Mouse (Mus musculus): ENCODE data around the gene Cd248.

The Cd248 gene

DNA sequence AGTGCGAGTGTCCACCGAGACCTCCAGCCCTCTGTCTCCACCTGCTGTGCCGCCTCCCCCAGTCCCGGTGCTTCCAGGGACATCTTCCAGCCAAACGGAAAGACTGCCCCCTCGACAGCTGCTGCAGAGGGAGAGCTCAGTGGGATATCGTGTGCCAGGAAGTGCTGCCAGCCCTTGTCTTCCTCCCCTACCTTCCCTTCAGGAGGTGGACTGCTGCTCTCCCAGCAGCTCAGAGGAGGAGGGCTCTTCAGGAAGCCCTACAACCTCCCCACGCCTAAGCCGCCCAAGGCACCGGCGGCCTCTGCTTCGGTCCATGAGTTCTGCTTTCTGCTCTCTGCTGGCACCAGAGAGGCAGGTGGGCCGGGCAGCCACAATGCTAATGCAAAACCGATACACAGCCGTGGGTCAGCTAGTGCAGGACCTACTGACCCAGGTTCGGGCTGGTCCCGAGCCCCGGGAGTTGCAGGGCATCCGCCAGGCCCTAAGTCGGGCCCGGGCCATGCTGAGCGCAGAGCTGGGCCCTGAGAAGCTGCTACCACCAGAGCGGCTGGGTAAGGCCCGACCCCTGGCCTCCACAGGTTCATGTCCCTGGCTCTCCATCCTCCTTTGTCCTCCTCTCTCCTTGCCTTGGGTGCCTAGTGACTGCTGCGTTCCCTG lies 15.6 kb upstream of the Cd248 start:
- no peak for DNase-seq (ENCODE audit: low read depth)

DNA sequence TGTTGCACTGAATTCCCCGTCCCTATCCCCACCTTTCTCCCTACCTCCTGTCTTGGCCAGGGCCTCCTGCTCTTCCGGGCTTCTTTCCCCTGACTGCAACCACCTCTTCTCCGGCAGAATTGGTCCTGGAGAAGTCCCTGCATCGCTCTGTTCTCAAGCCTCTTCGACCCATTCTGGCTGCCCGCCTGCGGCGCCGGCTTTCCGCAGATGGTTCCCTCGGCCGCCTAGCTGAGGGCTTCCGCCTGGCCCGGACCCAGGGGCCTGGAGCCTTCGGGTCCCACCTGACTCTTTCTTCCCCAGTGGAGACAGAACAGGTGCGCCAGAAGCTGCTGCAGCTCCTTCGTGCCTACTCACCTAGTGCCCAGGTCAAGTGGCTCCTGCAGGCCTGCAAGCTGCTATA lies 15.0 kb upstream of the Cd248 start:
- no peak for DNase-seq (ENCODE audit: low read depth)

DNA sequence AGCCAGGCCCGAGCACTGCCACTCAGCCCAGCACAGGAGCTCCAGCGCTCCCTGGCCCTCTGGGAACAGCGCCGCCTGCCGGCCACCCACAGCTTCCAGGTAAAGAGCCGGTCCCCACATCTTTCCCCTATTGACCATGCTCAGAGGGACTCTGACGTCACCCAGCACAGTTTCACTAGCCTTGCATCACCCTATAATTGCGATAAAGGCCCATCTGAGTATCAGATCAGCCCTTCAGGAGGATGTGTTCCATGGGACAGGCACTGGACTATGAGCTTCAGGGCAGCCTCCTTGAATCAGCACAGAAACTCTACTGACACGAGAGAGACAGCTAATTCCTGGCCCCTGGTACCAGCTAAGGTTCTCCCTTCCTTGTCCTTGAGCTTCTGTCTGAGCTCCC lies 14.0 kb upstream of the Cd248 start:
- no peak for DNase-seq (ENCODE audit: low read depth)

DNA sequence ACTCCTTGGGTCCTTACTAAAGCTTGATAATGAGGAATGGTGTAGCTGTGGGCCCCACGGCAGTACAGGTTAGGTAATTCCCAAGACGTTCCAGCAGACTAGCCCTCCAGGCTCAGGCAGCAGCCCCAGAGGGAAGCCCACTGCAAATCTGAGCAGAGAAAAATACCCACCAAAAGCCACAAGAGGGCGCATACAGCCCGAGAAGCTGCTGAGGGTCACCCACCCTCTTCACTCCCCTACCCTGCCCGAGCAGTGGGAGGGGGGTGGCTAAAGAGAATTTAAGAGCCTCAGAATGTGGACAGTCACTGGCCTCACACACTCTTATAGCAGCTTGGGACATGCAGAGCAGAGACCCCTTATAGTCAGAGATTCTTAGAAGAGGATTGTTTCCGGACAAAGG lies 11.6 kb upstream of the Cd248 start:
- no peak for DNase-seq (ENCODE audit: low read depth)

DNA sequence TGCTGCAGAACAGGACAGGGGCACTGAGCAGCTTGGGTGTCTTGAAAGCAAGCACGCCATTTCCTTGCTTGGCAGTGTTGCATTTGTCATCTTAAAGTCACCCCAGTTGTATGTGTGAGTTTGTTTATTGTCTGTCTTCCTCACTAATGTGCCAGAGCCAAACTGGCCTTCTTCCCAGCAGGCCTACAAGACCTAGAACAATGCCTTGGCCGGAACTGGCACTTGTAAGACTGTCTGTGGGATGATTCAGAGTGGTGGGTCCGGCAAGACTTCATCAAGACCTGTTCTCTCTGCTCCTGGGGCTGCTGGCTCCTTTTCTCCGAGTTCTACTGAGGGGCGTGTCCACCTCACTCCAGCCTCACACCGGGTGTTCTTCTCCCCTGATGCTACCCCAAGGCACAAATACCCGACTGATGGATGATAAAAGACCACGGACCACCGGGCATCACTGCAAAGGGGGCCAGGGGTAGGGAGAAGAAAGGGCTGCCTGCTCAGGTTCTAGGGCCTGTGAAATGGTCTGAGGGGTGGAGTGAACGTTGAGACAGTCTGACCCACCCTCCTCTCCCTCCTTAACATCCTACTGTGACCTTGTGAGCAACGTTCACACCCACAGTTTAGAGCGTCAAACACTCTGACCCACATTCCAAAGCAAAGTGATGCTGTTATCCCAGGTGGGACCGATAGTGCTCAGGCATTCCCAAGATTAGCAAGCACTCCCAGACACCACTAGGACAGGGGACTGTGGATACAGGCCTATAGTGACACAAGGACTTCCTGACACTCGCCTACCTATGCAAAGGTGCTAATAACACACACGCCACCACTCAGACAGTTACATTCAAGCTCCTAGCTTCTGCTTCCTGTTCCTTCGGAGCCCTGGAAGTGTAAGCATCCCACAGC lies 9.8 kb upstream of the Cd248 start:
- DNase-seq (ENCODE audit: low read depth) = no peak

DNA sequence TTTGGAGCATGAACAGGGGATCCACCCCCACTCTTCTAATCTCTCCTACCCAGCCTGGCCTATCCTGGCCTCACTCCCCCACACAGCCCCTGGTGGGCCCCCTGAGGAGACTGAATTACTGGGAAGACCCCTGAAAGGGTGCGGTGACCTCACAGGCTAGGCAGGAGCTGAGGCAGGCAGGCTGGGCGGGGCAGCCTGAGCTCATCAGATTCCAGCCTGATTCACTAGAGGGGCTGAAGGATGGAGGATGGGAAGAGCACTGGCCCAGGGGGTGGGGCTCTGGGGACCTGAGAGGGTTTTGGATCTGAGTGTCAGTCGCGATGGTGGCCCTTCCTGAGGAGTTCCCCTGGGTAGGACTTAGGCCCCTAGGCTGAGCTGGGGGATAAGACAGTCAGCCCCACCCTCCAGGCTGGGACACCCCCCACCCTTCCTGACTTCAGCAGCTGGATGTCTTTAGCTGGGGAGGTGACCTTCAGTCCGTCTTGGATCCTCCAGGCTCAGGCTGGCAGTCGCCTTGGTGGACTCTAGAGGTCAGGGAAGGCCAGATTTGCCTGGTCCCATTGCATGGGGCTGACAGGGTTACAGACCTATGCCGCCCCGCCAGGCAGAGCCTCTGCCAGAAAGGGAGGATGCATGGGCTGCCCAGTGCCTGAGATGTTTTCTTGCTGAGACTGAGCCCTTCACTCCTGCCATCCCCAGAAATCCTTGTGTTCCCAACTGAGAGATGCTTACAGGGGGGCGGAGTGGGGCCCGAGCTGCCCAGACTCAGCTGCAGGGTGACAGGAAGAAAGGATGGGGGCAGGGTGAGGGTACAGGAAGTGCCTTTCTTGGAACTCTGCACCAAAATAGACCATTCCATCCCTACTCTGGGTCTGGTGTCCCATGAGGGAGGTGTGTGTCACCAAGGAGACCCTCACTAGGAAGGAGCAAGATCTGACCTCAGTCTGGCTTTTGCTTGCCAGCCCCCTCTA lies 8.8 kb upstream of the Cd248 start:
- no peak for DNase-seq (ENCODE audit: low read depth)

DNA sequence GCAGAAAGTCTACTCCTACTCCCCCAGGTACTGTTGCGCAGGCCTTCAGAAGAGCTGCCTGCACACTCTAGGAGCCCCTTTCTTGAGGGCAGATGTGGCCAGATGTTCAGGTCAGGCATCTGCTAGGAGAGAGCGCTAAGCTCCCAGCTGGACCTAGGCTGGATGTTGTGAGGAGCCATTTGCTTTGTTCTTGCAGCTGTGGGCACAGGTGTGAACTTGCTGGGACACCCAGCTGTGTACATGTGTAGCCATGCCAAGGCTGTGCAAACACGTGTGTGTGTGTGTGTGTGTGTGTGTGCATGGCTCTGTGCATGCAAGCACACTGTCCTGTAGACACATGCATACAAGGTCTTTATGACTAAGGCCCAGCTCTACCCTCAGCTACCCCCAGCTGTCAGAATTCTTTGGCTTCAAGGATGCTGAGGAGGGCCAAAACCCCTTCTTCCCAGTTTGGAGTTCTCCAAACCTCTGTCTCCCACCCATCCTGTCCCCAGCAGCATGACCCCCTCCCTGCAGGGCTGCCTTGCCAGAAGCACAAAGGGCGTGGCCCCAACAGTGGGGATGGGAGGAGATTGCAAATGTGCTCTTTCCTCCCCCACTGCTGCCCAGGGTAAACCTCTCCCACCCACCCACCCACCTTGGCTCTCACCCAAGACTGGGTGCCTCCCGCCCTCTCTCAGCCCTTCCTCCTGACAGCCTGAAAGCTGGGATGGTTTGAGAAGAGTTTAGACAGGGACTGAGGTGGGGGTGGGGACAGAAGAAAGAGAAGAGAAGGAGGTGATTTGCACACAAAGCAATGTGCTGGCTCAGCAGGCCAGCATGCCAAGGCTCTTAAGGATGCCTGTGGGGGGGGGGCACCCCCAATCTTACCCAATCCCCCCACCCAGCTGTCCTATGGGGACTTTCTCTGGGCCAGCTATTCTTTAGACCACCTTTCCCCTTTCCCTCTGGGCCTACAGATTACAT lies 7.2 kb upstream of the Cd248 start:
- no peak for DNase-seq (ENCODE audit: low read depth)

DNA sequence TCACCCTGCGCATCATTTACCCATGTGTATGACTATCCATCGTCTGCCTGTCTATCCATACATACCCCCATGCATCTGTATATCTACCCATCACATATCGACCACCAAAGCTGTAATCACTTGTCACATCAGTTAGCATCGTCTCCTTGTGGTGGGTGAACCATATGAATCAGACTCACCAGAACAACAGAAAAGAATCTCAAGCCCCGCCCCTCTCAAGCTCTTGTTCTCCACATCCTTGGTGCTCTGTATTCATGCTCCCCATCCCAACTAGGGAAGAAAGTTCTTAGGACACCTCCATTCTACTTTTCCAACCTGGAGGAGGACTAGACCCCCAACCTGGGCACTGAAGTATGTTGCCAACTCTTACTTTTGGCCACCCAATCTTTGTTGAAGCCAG lies 5.8 kb upstream of the Cd248 start:
- DNase-seq (ENCODE audit: low read depth) = no peak

DNA sequence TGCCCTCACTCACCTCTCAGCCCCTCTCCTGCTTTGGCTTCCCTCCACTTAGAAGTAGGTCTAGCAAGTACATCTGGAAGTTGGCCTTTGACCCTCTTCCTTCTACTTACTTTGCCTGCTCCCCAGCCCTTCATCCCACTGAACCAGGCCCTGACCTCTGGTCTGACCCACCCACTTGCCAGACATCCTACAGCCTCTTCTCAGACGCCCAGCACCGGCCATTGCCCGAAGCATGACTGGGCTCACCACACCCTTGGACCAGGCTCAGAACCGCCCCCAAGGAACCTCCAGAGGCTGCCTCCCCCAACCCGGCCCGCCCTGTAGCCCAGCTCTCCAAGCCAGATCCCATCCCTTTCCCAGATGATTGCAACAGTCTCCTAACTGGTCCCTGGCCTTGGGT lies 5.4 kb upstream of the Cd248 start:
- no peak for DNase-seq (ENCODE audit: low read depth)

DNA sequence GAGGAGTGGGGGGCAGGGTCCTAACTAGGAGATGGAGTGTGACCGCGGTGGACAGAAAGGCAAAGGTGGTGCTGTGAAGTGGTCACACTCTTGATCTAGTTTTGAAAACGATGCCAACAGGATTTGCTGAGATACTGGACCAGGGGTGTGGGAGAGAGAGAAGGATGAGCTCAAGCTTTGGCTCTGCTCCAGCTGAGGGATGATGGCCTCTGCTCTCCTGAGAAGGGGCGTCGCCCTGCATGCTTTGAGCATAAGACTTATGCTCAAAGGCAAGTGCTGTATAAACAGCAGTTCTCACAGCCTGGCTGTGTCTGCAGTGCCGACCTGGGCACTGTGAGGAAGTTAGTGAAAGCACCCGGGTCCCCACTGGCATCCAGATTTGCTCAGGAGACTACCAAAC lies 2.8 kb upstream of the Cd248 start:
- no peak for DNase-seq (ENCODE audit: low read depth)

DNA sequence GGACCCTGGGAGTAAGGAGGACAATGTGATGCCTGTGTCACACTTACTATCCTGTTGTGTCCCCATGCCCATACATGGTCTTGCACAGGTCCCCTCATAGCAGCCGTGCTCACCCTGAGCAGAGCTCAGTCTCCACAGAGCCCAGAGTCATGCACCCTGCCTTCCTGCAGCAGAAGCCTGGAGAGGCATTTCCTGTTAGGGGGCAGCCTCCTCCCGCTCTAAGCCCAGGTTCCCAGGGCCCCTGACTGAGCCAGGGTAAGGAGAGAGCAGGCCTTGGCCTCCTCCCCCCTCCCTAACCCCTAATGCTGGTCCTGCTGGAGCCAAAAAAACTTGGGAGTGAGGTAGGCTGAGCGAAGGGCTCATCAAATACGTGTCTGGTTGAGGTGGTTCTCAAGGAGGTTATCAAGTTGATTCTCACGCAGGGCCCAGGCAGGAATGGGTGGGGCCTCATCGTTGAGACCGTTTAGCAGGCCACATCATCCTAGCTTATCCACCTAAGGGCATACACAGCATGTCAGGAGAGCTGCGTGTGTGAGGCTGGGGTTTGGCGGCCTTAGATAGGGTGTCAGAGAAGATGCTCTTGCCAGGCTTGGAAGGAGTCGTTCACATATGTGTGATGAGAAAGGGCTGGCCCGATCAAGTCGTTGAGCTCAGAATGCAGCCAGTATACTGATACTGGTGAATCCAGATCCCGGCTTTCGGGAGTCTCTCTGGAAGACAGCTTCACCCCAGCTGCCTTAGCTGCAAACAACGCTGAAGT lies 658 bp upstream of the Cd248 start:
- DNase-seq (ENCODE audit: low read depth) = no peak

DNA sequence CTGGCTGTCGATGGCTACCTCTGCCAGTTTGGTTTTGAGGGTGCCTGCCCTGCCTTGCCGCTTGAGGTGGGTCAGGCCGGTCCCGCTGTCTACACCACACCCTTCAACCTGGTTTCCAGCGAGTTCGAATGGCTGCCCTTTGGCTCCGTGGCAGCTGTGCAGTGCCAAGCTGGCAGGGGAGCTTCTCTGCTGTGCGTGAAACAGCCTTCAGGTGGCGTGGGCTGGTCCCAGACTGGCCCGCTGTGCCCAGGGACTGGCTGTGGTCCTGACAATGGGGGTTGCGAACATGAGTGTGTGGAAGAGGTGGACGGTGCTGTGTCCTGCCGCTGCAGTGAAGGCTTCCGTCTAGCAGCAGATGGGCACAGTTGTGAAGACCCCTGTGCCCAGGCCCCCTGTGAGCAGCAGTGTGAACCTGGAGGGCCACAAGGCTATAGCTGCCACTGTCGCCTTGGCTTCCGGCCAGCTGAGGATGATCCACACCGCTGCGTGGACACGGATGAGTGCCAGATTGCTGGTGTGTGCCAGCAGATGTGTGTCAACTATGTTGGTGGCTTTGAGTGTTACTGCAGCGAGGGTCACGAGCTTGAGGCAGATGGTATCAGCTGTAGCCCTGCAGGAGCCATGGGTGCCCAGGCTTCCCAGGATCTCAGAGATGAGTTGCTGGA lies 824 bp downstream of the Cd248 start:
- no peak for DNase-seq (ENCODE audit: low read depth)

DNA sequence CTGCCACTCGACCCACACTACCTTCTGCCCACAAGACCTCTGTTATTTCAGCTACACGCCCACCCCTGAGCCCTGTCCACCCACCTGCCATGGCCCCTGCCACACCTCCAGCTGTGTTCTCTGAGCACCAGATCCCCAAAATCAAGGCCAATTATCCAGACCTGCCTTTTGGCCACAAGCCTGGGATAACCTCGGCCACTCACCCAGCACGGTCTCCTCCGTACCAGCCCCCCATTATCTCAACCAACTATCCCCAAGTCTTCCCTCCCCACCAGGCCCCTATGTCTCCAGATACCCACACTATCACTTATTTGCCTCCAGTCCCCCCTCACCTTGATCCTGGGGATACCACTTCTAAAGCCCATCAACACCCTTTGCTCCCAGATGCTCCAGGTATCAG lies 1.6 kb downstream of the Cd248 start:
- no peak for DNase-seq (ENCODE audit: low read depth)

DNA sequence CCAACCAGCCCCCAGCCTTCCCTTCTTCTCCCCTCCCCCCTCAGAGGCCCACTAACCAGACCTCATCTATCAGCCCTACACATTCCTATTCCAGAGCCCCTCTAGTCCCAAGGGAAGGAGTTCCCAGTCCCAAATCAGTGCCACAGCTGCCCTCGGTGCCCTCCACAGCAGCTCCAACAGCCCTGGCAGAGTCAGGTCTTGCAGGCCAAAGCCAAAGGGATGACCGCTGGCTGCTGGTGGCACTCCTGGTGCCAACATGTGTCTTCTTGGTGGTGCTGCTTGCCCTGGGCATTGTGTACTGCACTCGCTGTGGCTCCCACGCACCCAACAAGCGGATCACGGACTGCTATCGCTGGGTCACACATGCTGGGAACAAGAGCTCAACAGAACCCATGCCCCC lies 2.1 kb downstream of the Cd248 start:
- DNase-seq (ENCODE audit: low read depth) = no peak

DNA sequence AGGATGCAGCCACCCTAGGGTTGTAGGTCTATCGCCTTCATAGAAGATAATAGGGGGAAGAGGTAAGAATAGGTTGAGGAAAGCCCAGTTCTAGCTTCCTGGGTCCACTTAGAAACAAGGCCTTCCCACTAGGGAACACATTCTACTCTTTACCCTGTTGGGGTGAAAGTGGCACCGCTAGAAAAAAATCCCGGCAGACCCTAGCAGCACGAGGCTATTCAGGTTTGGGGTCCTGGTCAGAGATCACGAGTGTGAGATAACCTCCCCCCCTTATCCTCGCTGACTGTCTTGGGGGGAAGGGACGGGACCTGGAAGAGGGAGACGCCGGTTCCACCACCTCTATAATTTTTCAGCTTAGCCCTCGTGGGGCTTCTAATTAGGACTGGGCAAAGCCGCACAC lies 3.2 kb downstream of the Cd248 start:
- no peak for DNase-seq (ENCODE audit: low read depth)

DNA sequence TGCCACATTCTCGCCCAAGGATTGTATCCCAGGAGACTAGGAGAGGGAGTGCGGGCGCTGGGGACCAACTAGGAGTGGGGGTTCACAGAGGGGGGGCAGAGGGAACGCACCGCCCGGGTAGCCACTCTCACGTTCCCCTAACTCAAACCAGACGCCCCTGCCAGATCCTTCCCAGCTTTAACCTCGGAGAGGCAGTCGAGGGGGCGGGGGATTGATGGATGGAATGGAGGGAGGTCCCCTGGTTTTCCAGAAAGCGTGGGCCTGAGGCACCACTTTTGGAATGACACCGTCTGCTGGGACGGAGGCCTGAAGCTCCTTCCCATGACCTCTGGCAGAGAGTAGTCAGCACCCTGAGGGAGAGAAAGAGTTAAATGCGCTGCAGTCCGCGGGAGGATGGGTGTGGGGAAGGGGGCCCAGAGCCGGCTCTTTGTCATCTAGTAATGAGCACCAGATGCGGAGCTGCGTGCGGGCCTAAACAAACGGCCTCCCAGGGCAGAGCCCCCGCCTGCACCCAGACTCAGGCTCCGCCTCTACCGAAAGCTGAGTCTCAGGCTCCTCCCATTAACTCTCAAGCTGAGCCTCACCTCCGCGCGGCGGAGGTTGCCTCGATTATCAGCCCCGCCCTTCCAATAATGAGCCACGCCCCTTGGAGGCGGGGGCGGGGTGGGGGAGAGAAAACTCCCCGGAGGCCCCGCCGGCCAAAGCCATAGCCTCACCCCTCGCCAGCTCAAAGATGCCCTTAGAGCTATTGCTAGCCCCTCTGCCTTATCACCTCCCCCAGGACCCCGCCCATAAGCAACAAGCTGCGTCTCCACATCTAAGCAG lies 3.9 kb downstream of the Cd248 start:
- DNase-seq (ENCODE audit: low read depth) = peak; percentile 85

DNA sequence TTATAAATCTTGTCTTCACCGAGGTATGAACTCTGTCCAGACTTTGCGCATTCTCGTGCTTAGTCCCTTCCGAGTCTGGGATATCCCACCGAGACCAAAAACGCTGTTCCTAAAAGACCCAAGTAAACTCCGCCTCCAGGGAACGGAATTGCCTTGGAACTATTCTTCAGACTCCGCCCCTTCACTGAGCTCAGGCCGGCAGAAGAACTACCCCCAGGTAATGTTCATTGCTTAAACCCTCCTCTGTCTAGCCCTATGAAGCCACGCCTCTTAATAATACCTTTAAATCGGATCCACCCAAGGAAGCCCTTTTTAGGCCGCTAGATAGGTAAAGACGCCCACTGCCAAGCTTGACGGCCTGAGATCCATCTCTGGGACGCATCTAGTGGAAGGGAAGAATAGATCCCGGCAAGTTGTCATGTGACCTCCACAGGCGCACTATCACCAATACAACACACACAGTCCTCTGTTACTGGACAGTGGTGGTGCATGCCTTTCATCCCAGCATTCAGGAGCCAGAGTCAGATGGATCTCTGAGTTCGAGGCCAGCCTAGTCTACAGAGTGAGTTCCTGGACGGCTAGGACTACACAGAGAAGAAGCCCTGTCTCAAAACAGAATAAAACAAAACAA lies 4.6 kb downstream of the Cd248 start:
- no peak for DNase-seq (ENCODE audit: low read depth)

DNA sequence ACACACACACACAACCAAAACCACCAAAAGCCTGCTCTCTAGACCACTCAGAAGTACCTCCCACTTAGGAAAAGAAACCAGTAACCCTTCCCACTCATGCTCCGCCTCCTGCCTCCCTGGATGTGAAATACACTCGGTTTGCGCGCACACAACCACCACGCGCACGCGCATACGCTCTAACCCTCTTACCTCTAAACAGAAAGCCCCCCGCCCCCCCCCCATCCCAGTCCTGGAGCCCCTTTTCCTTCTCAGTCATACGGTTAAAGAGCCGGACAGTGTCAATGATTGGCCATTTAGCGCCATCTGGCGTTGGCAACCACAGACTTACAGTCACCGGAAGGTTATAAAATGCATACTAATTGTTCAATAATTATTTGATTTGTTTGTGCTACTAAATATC lies 5.2 kb downstream of the Cd248 start:
- DNase-seq (ENCODE audit: low read depth) = peak; percentile 60

DNA sequence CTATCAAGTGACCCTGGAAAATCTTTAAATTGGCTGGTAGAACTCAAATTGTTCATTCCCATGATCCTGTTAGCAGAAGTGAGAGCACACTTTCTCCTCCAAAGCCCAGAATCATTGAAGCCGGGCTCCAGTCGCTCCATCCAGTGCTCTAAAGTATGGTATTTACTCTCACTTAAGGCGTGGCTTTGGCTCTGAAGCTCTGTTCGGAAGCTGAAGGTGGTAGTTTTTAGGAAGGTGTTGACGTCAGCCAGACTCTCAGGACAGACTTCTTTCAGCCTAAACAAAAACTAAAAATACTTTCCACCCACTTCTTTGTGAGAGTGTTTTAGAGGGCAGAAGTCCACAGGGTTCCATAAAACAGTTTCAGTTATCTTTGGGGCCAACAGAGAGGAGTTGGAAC lies 5.6 kb downstream of the Cd248 start:
- no peak for DNase-seq (ENCODE audit: low read depth)
